Mouse (Mus musculus): ENCODE measurements around the gene Slc22a18.

The Slc22a18 gene

GRCm38 (mm10) chr7:143462516-143462915, 11.0 kb upstream of the Slc22a18 start:
- no peak for DNase-seq (ENCODE audit: low read depth)

GRCm38 (mm10) chr7:143463865-143464415, 9.6 kb upstream of the Slc22a18 start:
- peak; percentile 56 for DNase-seq (ENCODE audit: low read depth)

DNA sequence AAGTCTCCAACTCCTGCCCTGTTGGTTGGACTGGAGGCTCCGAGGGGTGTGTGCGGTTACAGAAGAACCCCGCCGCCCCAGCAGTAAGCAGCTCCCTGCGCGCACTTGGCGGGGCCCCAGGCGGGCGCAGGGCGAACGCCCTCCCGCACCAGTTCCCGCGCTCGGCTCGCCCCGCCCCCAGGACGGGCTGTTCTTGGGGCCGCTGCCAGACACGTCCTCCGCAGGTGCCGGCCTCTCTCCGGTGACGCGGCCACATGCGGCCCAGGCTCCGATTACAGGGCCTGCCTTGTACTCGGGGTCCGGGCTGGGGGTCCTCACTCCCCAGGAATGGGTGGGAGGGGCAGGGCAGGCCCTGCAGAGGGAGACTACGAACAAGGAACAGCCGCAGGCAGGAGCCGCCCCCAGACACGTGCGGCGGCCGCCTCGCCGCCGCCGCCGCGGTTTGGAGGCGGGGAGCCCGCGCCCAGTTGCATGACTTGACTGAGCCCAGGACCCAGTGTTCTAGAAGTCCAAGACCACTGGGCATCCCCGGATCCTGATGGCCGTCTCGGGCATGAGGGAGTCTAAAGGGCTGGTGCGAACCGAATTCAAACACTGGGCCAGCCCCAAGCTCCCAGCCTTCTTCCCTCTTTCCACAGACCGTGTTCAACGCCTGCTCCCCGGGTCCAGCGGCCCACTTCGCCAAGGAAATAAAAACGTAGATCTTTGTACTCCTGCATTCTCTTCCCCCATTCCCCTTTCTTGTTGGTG, 8.6 kb upstream of the Slc22a18 start:
- no peak for DNase-seq (ENCODE audit: low read depth)

DNA sequence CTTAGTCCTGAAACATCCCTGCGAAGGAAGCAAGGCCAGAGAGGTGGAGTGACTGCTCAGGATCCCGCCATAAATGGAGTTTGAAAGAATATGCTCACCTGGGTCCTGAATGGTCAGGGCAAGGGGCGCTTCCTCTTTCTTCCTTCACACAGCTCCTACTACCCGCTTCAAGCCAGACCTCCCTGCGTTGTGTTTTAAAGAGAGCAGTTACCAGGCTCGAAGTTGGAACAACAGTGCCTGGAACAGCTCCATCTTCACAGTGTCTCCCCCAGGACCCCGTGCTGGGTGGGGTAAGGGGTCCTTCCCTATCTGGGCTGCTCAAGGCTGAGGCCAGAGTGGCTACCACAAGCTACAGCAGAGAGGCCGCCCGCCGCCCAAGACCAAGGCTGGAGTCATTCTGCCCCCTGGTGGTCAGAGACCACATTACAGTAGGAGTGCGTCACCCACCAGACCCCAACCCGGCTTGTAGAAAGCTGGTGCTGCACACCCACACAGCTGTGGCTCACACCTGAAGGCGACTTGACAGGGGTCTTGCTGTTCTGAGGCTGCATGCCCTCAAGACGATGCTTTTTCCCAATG, 7.3 kb upstream of the Slc22a18 start:
- DNase-seq (ENCODE audit: low read depth), result peak; percentile 44

DNA sequence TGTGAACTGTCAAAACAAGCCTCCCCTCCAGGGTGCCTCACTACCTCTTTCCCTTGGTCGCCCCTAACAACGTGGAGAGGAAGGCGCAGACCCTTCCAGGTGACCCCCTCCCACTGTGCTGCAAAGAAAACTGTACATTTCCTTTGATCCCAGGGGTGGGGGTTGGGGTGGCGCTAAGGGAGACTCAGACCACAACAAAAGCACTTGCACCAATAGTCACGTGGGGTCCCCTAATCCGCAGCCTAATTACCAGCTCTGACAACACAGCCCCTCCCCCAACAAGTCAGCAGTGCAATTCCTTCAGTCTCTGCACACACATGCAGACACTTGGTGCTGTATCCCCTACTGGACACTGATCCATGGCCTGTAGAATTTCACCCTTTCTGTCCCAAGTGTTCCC, 5.8 kb upstream of the Slc22a18 start:
- DNase-seq (ENCODE audit: low read depth), result no peak

- DNase-seq (ENCODE audit: low read depth), result peak; percentile 37
Observed at GRCm38 (mm10) chr7:143469946-143470345, 3.6 kb upstream of the Slc22a18 start.

DNA sequence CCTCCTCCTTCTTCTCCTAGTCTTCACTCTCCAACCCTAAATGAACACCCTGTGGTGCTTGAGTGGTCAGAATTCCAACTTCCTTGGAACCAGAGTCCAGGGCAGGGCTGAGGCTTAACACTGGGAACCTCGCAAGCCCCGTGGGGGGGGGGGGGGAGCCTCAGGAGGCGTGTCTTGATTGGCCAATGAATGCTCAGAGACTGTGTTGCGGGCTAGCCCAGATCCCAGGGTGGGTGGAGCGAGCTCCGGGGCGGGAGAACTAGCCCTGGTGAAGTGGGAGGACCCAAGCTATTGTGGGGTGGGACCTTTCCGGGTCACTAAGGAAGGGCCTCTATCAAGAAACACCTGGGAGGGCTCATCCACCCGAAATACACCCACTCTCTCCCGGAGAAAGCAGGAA, 1.3 kb downstream of the Slc22a18 start:
- no peak for DNase-seq (ENCODE audit: low read depth)

- DNase-seq (ENCODE audit: low read depth), result no peak
Observed at GRCm38 (mm10) chr7:143475876-143476275, 2.3 kb downstream of the Slc22a18 start.

- no peak for DNase-seq (ENCODE audit: low read depth)
Observed at GRCm38 (mm10) chr7:143476702-143477335, 3.3 kb downstream of the Slc22a18 start.

DNA sequence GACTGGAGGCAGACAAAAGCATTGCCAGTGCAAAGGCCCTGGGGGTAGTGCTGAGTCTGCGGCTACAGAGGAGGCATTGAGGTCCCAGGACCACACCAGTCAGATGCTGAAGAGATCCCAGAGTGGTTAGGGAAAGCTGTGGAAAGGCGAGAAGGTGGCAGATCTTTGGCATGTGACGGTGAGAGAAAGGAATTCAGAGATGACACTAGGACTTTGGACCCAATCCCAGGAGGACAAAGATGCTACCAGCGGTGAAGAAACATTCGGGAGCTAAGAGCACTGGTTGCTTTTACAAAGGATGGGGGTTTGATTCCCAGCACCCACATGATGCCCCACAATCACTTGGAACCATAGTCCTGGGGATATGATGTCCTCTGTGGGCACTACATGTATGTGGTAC, 4.3 kb downstream of the Slc22a18 start:
- DNase-seq (ENCODE audit: low read depth), result no peak

GRCm38 (mm10) chr7:143480498-143480897, 7.0 kb downstream of the Slc22a18 start:
- peak; percentile 44 for DNase-seq (ENCODE audit: low read depth)

- no peak for DNase-seq (ENCODE audit: low read depth)
Observed at GRCm38 (mm10) chr7:143481806-143482387, 8.4 kb downstream of the Slc22a18 start.

DNA sequence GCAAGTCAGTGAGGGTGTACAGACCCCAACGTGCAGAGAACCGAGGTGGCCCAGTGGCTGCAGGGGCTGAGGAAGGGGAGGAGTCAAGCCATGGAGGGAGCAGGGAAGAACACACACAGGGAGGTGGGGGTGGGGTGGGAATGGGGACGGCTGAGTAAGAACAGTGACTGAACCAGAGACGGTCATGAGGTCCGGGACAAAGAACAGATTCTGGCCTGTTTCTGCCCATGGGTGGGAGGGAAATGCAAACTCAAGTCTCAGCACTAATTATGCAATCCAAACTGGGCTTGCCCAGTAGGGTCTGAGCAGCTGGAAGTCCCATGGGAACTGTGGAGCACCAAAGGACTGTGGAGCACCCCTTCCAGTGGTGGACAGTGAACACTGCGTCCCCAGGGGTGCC, 9.0 kb downstream of the Slc22a18 start:
- DNase-seq (ENCODE audit: low read depth), result no peak

DNA sequence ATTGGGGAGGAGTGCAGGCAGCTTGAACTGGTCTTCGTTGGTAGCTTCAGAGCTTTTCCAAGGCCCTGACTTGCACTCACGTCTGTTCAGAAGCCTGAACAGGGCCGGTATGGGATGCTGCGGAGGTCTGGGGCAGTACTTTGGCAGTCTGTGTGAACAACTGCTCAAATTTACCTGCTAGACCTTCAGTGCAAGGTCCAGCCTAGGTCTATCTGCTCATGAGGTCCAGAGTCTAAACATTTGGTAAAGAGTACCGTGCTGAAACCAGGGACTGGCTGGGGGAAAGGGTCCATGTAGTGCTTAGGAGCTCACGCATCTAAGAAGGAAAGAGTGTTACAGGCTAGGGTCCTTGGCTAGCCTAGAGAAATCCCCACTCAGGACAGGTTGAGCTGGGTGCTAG, 16.2 kb downstream of the Slc22a18 start:
- DNase-seq (ENCODE audit: low read depth), result no peak

GRCm38 (mm10) chr7:143493616-143494126, 20.1 kb downstream of the Slc22a18 start:
- no peak for DNase-seq (ENCODE audit: low read depth)

DNA sequence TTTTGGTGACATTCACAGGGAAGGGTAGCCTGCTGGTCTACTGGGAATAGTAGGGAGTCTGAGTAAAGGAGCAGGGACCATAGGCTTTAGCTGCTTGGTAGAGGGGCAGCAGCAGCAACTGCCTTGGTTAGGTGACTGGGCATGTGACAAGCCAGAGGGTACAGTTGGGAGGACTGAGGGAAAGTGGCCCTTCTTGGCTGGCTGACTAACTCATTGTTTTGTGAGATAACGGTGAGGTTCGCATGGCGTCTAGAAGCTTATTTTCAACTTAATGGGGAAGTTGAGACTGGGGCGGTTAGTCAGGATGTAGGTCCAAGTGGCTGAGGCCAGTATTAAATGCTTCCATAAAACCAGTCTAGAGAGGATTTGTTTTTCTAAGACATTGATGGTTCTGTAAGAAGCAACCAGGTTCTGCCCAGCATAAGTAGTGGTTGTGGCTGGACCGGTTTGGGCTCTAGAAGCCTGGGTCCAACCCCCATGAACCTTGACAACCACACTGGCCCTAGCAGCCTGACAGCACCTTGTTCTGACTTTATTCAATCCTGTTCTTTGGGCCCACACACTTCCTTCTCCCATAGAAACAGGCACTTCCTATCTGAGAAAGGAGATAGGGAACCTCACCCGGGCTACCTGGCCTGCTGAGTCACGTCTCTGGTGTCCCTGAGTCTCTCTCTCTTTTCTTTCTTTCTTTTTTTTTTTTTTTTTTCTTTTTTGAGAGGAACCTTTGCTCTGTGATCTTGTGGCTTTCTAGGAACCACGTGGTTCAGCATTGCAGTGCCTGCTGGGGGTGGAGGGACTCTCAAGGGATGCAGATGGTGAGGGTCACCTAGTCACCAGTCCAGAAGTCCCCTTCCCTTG, 21.8 kb downstream of the Slc22a18 start:
- DNase-seq (ENCODE audit: low read depth), result no peak

GRCm38 (mm10) chr7:143498584-143498983, 25.0 kb downstream of the Slc22a18 start:
- DNase-seq (ENCODE audit: low read depth), result no peak

- DNase-seq (ENCODE audit: low read depth), result no peak
Observed at GRCm38 (mm10) chr7:143500912-143501311, 27.4 kb downstream of the Slc22a18 start.

GRCm38 (mm10) chr7:143501643-143502417, 28.3 kb downstream of the Slc22a18 start:
- DNase-seq (ENCODE audit: low read depth), result no peak

DNA sequence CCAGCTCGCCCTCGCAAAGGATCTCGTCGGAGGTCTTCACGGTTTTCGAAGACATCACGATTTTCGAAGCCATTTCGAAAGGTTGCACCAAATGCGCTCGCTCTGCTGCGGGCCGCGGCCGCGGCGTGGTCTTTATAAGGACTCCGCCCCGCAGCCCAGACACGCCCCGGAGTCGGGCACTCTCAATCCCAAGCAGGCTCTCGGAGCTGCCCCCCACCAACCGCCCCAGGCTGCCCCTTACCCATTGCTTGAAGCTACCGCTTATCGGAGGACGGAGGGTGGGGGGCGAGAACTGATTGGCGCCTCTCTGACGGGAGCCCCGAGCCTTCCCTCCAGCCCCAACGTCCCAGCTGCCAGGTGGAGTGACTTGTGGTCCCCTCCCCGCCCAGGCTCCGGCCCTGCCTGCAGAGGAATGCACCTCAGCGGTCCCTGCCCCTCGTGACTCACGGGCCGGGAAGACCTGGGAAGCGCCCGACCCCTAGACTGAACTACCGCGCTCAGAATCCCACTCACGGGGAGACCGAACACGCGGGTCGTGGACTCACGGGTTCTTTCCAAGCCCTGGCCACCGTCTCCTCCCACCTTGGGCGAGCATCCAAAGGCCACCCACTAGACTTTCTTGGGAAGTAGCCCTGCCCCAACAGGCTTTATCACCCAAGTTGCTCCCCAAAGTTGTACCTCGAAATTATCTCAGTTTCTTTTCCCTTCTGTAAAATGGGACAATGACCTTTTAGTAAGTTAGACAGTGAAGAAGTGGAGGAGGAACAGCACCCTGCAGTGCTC, 29.1 kb downstream of the Slc22a18 start, which contains the start of gene Phlda2:
Gene Phlda2 (minus strand): TSS at position 733 of the 783 bp plus-strand sequence.
- no peak for DNase-seq (ENCODE audit: low read depth)

Measured in c-Kit-positive CD71-positive TER-119-negative erythroid progenitor cells, embryonic 14.5 days (primary cell).